Mouse (Mus musculus) G1E (cell line): ENCODE results near the gene Chmp2a.

ENCODE experiments used
- CTCF ChIP-seq: IDR thresholded peaks from 2 replicates; pipeline ENCODE4 v1.5.1; 2012; ENCODE audit warnings: low read depth, low read length, inconsistent platforms, mixed read lengths
- GATA1 ChIP-seq: IDR thresholded peaks from 2 replicates; pipeline ENCODE4 v1.6.1; 2012; ENCODE audit warnings: borderline replicate concordance, low read length, inconsistent platforms, mixed read lengths
- GATA2 ChIP-seq: IDR thresholded peaks from 2 replicates; pipeline ENCODE4 v1.6.1; 2012; ENCODE audit warnings: low read depth, low read length, inconsistent platforms, borderline replicate concordance

DNA sequence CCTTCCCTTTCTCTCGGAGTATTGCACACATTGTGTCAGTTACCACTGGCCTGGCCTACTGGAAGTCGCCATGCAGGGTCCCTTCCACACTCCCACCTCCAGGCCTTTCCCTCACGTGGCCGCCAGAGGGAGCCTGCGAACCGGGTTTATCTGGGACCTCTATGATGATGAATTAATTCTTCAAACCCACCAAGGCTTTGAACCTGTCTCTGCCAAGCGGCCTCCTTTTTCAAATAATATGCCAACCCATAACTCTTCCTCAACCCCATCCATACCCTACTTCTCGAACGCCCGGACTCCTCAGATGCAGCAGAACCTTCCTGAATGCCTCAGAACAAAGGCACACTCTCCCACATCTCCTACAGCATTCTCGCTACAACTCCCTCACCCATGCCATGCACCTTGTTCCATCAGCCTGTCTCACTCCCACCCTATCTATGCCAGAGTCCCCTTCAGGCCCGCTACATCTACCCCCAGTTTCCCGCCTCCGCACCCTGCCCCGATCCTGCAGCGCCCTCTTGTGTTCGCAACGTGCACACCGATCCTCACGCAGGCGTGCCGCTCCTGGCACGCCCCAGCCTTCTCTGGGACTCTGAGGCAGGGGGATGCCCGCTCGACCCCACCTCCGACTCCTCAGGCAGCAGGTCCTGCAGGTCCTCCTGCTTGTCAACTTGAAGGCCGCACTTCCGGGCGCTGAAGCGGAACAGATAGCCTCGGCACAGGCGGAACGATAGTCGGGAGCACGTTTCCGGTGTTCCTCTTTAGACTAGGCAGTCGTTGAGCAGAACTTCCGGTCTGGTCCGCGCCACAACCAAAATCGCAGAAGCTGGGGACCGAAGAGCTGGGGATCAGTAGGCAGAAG, 25.2 kb downstream of the Chmp2a start:
- no peak for TF ChIP-seq GATA1
- peak; percentile 78 for TF ChIP-seq CTCF
- no peak for TF ChIP-seq GATA2
